Mouse (Mus musculus) MEL (cell line): ENCODE results near the gene Selenoo. TPM values are rescaled to one million over a fixed set of nuclear protein-coding genes. Genes with fewer than 3 reads are reported as not detected.

Source experiments
- polyA plus RNA-seq, 2 experiments: library from polyadenylated mRNA; stranded (reverse) in 1 of 2; unstranded in 1 of 2; fragments of >175 nt in 1 of 2; fragments of >200 nt in 1 of 2; gene quantifications; 2 replicates each; pipeline versions ENCODE4 v1.2.1 to v1.2.4; 2012; ENCODE audit warnings: low replicate concordance in 2 of 2, low read depth in 1 of 2; ENCODE audit not compliant: insufficient read length in 2 of 2, insufficient read depth in 1 of 2, missing spikeins in 1 of 2
- total RNA-seq: library from RNA; depleted of rRNA; stranded (reverse); fragments of 300-350 nt; gene quantifications from 2 replicates; pipeline ENCODE4 v1.2.3, GENCODE M21; 2012; rRNA removed

Gene Selenoo
- total and polyA plus RNA-seq, 3 experiments: 16.6 to 17.3 TPM; not detected in 1

Other genes starting within 250 kb of the Selenoo start
- gene Pim3, start 226.9 kb upstream of the Selenoo start, total RNA-seq: 29.5 and 41.6 TPM in 2 replicates
- gene Pim3, start 226.9 kb upstream of the Selenoo start, polyA plus RNA-seq: 10 to 100 TPM in 1 of 2 experiments, not detected in 1; 33.6 TPM
- not detected in 2 replicates for gene Ttll8, start 134.7 kb upstream of the Selenoo start, total RNA-seq
- gene Ttll8, start 134.7 kb upstream of the Selenoo start, polyA plus RNA-seq: not detected
- not detected in 2 replicates for gene Mlc1, start 110.1 kb upstream of the Selenoo start, total RNA-seq
- not detected for gene Mlc1, start 110.1 kb upstream of the Selenoo start, polyA plus RNA-seq
- not detected in 2 replicates for gene Mov10l1, start 106.2 kb upstream of the Selenoo start, total RNA-seq
- not detected for gene Mov10l1, start 106.2 kb upstream of the Selenoo start, polyA plus RNA-seq
- not detected in 2 replicates for gene Panx2, start 29.4 kb upstream of the Selenoo start, total RNA-seq
- gene Panx2, start 29.4 kb upstream of the Selenoo start, polyA plus RNA-seq: not detected
- gene Trabd, start 14.0 kb upstream of the Selenoo start, total RNA-seq: 43.1 and 45.9 TPM in 2 replicates
- 10 to 100 TPM in 1 of 2 experiments, not detected in 1; 81.4 TPM for gene Trabd, start 14.0 kb upstream of the Selenoo start, polyA plus RNA-seq
- 14.4 and 17.5 TPM in 2 replicates for gene Tubgcp6, start 34.0 kb downstream of the Selenoo start, total RNA-seq
- 10 to 100 TPM in 1 of 2 experiments, not detected in 1; 25.3 TPM for gene Tubgcp6, start 34.0 kb downstream of the Selenoo start, polyA plus RNA-seq
- 17.9 and 23.3 TPM in 2 replicates for gene Hdac10, start 39.6 kb downstream of the Selenoo start, total RNA-seq
- gene Hdac10, start 39.6 kb downstream of the Selenoo start, polyA plus RNA-seq: 10 to 100 TPM in 1 of 2 experiments, not detected in 1; 26.6 TPM
- gene Mapk12, start 51.6 kb downstream of the Selenoo start, total RNA-seq: 0.10 TPM in 1 of 2 replicates, not detected in the other
- gene Mapk12, start 51.6 kb downstream of the Selenoo start, polyA plus RNA-seq: under 1 TPM in 1 of 2 experiments, not detected in 1; 0.18 TPM
- 0.04 and 0.16 TPM in 2 replicates for gene Mapk11, start 60.5 kb downstream of the Selenoo start, total RNA-seq
- gene Mapk11, start 60.5 kb downstream of the Selenoo start, polyA plus RNA-seq: under 1 TPM in 1 of 2 experiments, not detected in 1; 0.04 TPM
- gene Plxnb2, start 91.7 kb downstream of the Selenoo start, total RNA-seq: 0.10 and 0.19 TPM in 2 replicates
- under 1 TPM in 1 of 2 experiments, not detected in 1; 0.17 TPM for gene Plxnb2, start 91.7 kb downstream of the Selenoo start, polyA plus RNA-seq
- 4.6 and 6.1 TPM in 2 replicates for gene Dennd6b, start 107.4 kb downstream of the Selenoo start, total RNA-seq
- 10 to 100 TPM in 1 of 2 experiments, not detected in 1; 11.4 TPM for gene Dennd6b, start 107.4 kb downstream of the Selenoo start, polyA plus RNA-seq
- gene Ppp6r2, start 122.5 kb downstream of the Selenoo start, total RNA-seq: 13.5 and 15.5 TPM in 2 replicates
- 10 to 100 TPM in 1 of 2 experiments, not detected in 1; 23.2 TPM for gene Ppp6r2, start 122.5 kb downstream of the Selenoo start, polyA plus RNA-seq
- gene Sbf1, start 226.2 kb downstream of the Selenoo start, total RNA-seq: 80.4 and 84.6 TPM in 2 replicates
- 100 to 1,000 TPM in 1 of 2 experiments, not detected in 1; 147 TPM for gene Sbf1, start 226.2 kb downstream of the Selenoo start, polyA plus RNA-seq
- 1.4 and 7.1 TPM in 2 replicates for gene Adm2, start 233.6 kb downstream of the Selenoo start, total RNA-seq
- gene Adm2, start 233.6 kb downstream of the Selenoo start, polyA plus RNA-seq: 10 to 100 TPM in 1 of 2 experiments, not detected in 1; 18.2 TPM
- gene Miox, start 245.3 kb downstream of the Selenoo start, total RNA-seq: not detected in 2 replicates
- not detected for gene Miox, start 245.3 kb downstream of the Selenoo start, polyA plus RNA-seq